Mouse (Mus musculus): ENCODE measurements at regions not wholly inside any gene's neighbourhood (a gene's known extent, or its start where the extent isn't known, plus 50 kb on each side); places are given as distances from the start of the nearest gene placed in this dataset.

DNA sequence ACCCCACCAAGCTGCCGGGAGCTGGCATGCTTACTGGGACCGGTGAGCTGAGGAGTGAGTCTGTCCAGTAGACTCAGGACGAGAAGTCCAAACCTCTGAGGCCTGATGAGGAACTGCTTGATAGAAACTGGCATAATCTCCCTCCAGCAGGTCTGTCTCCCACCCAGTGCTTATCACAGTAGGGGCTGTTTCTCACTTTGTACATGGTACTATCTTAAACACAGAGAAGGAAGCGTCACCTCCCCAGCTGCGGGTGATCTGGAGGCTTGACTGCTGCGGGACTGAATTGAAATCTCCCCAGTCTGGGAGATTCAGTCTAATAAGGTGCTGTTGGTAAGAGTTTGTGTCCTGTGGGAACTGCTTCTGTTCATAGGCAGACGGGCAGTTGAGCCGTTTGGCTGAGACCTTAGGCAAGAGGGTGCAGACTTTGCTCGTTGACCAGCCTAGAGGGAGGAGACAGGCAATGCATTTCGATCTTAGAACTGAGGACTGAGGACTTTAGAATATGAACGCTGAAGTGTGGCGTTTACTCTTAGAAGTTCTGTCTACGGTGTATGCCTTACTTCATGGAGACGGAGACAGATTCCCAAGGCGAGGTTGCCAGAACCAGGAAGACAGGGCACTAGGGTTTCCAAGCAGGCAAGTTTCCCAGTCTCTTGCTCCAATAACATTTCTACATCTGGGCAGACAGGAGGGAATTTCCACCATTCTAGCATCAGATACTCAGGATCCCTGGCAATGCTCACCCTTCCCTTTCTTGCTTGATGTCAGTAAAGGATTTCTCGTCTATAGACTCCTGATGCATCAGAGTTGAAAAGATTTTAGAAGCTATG is 69.5 kb upstream of the Picalm start:
- H3K9ac ChIP-seq = no peak overlapping the region
- no peak overlapping the region for H3K4me3 ChIP-seq (replicated peaks)
- peak; percentile 86 for ATAC-seq (ENCODE audit: insufficient read depth, low FRiP score, low read depth)
- no peak overlapping the region for H3K4me2 ChIP-seq
- H3K4me1 ChIP-seq = peaks cover 12% of the 10 kb centered on the region
- H3K36me3 ChIP-seq = no peaks in the 10 kb centered on the region
- H3K27ac ChIP-seq = peak overlapping the region; percentile 52
- 71% methylated on average over 16 of the region's 16 CpGs for WGBS
- H3K27me3 ChIP-seq (replicated peaks) = no peaks in the 10 kb centered on the region
- no peaks in the 10 kb centered on the region for H3K9me3 ChIP-seq

DNA sequence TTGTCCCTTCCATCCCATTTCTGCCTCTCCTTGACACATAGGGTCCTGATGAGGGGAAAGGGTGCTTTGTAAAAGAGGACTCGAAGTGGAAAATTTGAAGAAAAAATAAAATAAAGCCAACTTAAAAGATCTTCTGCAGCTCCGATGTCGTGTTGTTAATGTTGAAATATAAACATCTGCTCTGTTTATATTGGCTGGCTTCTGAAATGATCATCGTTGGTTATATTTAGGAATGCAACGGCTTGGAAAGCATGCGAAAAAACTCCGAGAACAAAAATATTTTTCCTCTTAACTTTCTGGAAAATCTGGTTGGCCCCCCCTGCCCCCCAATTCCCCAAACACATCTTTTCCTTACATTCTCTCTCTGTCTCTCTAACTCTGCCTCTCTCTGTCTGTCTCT is 68.3 kb upstream of the Picalm start:
- Histone ChIP-seq H3K27ac (peak overlapping the region; percentile 52), H3K4me2 (no peak overlapping the region), H3K4me3 (replicated peaks) (no peak overlapping the region), H3K27me3 (replicated peaks) (no peaks in the 10 kb centered on the region), H3K9me3 (no peaks in the 10 kb centered on the region), H3K9ac (no peak overlapping the region), H3K4me1 (peaks cover 12% of the 10 kb centered on the region), H3K36me3 (no peaks in the 10 kb centered on the region)
- no peak for ATAC-seq (ENCODE audit: insufficient read depth, low FRiP score, low read depth)
- 41% methylated on average over 7 of the region's 7 CpGs for WGBS

DNA sequence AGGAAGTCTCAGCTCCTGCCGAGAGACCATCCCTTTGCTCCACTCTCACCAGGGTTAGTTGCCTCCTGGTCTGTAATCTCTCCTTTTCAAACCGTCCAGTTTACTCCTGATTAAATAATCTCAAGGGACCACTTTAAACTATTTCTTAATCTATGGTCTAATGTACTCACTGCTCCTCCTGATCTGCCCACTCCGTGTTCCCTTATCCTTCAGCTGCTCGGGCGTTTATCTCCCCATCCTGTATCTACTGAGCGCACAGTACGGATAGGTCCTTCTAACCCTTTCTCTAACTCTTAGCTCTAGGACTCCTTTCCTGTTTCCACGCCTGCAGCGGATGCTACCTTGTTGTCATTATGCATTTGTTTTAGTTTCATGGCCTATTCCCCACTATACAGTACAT is 67.1 kb upstream of the Picalm start:
- Histone ChIP-seq H3K4me2 (no peak overlapping the region), H3K9me3 (no peaks in the 10 kb centered on the region), H3K4me3 (replicated peaks) (no peak overlapping the region), H3K4me1 (peaks cover 12% of the 10 kb centered on the region), H3K27me3 (replicated peaks) (no peaks in the 10 kb centered on the region), H3K27ac (no peak overlapping the region), H3K9ac (no peak overlapping the region), H3K36me3 (no peaks in the 10 kb centered on the region)
- peak; percentile 89 for ATAC-seq (ENCODE audit: insufficient read depth, low FRiP score, low read depth)
- 70% methylated on average over 9 of the region's 9 CpGs for WGBS

DNA sequence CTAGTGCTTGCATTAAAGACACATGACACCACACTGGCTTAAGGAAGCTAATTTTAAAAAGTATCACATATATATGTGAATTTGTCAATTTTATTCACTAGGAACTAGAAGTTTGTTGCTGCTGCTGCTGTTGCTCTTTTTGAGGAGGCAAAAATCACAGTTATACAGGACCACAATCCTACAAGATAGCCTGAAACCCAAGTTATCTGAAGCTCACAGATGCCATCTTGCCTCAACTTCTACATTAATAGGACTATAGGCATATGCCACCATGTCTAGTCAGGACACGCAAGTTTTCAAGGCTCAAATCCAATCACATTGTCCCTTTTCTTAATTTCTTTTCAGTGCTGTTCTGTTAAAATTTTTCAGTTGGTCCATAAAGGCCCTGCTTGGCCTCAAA is 65.8 kb upstream of the Picalm start:
- Histone ChIP-seq H3K9me3 (no peaks in the 10 kb centered on the region), H3K4me1 (peaks cover 10% of the 10 kb centered on the region), H3K36me3 (no peaks in the 10 kb centered on the region), H3K27ac (no peak overlapping the region), H3K9ac (no peak overlapping the region), H3K27me3 (replicated peaks) (no peaks in the 10 kb centered on the region), H3K4me3 (replicated peaks) (no peak overlapping the region), H3K4me2 (no peak overlapping the region)
- WGBS = 91% methylated on average over 1 of the region's 1 CpGs
- ATAC-seq (ENCODE audit: insufficient read depth, low FRiP score, low read depth) = no peak

DNA sequence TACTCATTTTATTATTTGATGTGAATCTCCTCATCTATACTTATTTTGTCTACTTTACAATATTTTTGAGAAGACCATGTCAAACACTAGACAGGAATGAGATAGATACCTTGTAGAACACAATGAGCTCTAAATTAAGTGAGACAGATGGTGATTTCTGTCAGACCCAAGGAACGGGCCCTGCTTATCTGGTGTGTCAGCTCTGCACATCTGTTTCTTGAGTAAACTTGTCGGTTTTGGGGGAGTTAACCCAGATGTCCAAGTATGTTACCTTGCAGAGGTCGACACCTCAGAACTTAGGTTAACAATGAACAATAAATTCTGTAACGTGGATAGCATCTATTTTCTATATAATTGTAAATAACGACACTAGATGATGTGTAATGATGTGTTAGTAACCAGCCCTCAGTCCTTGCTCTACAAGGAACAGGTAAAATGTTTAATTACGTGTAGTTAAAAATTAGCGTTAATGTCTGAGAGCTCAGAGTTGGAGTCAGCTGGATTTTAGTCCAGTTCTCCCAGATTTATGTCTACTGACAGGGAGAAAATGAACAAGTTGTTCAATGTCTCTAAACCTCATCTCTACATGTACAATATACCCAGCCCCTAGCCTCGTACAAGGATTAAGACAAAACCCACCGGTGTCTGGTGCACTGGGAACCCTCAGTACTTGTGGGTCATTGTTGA is 64.6 kb upstream of the Picalm start:
- 66% methylated on average over 9 of the region's 9 CpGs for WGBS
- no peak overlapping the region for H3K9ac ChIP-seq
- H3K36me3 ChIP-seq = no peaks in the 10 kb centered on the region
- H3K4me3 ChIP-seq (replicated peaks) = no peak overlapping the region
- H3K9me3 ChIP-seq = no peaks in the 10 kb centered on the region
- ATAC-seq (ENCODE audit: insufficient read depth, low FRiP score, low read depth) = no peak
- no peak overlapping the region for H3K4me2 ChIP-seq
- H3K4me1 ChIP-seq = peaks cover under 1% of the 10 kb centered on the region; the same call in 1 of the 2 replicates
- no peaks in the 10 kb centered on the region for H3K27me3 ChIP-seq (replicated peaks)
- H3K27ac ChIP-seq = no peak overlapping the region

DNA sequence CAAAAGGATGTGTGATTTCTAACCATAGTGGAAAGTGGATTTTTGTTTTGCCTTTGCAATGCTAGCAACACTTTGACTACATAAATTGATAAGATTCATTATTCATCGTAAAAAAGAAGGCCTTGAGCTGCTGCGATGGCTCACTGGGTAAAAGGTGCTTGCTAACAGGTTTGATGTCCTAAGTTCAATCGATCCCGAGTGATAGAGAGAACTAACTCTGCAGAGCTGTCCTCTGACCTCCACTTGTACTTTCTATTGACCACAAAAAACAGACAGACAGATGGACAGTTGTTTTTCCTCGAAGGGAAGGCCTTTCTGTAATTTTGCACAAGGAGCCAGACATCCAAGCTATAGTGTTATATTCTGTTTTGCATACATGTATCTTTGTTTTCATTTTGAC is 63.7 kb upstream of the Picalm start:
- no peak overlapping the region for H3K27ac ChIP-seq
- H3K9me3 ChIP-seq = no peaks in the 10 kb centered on the region
- no peak overlapping the region for H3K4me2 ChIP-seq
- 82% methylated on average over 5 of the region's 5 CpGs for WGBS
- no peaks in the 10 kb centered on the region for H3K36me3 ChIP-seq
- no peaks in the 10 kb centered on the region; the same call in 1 of the 2 replicates for H3K4me1 ChIP-seq
- H3K9ac ChIP-seq = no peak overlapping the region
- no peaks in the 10 kb centered on the region for H3K27me3 ChIP-seq (replicated peaks)
- no peak for ATAC-seq (ENCODE audit: insufficient read depth, low FRiP score, low read depth)
- no peak overlapping the region for H3K4me3 ChIP-seq (replicated peaks)

DNA sequence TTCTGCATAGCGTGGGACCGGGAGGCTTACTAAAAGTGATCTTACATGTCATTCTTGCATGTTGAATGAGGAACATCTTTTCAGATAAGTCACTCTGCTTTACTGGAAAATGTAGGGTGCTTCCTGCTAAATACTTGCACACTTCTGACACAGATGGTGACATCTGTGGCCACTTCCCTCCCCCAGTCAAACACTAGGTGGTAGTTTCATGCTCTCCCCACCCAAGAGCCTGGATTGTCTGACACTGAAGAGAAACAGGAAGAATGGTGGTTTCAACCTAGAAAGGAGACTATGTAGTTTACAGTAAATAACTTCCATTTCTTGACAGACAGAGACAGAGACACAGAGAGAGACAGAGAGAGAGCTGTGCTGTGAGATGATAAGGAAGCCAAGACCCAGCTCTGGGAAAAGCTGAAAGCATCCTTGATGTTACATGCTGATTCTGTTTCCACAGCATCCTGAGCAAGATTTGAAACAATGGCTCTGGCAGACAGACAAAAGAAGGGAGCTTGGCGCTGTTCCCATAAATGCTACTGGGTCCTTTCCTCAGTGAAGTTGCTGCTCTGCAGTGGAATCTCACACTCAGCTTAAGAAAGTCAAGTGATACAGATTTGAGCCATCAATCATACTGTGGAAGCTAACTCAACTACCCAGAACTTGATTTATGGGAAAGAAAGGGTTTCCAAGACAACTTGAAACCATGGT is 61.9 kb upstream of the Picalm start:
- no peak overlapping the region for H3K4me3 ChIP-seq (replicated peaks)
- H3K27me3 ChIP-seq (replicated peaks) = no peaks in the 10 kb centered on the region
- H3K9me3 ChIP-seq = no peaks in the 10 kb centered on the region
- no peaks in the 10 kb centered on the region for H3K36me3 ChIP-seq
- 81% methylated on average over 3 of the region's 3 CpGs for WGBS
- no peak for ATAC-seq (ENCODE audit: insufficient read depth, low FRiP score, low read depth)
- no peaks in the 10 kb centered on the region; the same call in 1 of the 2 replicates for H3K4me1 ChIP-seq
- H3K9ac ChIP-seq = no peak overlapping the region
- no peak overlapping the region for H3K27ac ChIP-seq
- H3K4me2 ChIP-seq = no peak overlapping the region

DNA sequence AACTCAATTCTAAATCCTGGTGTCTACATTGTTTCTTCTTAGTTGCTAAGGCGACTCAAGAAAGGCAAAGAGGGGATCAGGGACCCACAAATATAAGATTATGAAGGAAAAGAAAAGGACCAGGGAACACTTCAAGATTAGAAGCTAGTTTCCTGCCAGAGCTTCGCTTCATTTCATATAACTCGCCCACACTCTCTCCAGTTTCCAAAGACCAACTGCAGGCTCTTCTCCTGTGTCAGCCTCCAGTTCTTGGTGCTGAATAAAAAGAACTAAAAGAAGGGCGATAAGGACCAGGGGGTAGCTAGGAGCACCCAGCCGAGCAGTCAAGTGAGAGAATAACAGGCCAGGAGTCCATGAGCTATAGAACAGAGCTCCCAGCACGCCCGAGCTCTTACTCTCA is 59.7 kb upstream of the Picalm start:
- no peaks in the 10 kb centered on the region for H3K27me3 ChIP-seq (replicated peaks)
- no peak for ATAC-seq (ENCODE audit: insufficient read depth, low FRiP score, low read depth)
- no peak overlapping the region for H3K4me3 ChIP-seq (replicated peaks)
- no peaks in the 10 kb centered on the region for H3K9me3 ChIP-seq
- no peak overlapping the region for H3K27ac ChIP-seq
- WGBS = 81% methylated on average over 7 of the region's 7 CpGs
- H3K36me3 ChIP-seq = no peaks in the 10 kb centered on the region
- no peak overlapping the region for H3K9ac ChIP-seq
- H3K4me2 ChIP-seq = no peak overlapping the region
- no peaks in the 10 kb centered on the region for H3K4me1 ChIP-seq

DNA sequence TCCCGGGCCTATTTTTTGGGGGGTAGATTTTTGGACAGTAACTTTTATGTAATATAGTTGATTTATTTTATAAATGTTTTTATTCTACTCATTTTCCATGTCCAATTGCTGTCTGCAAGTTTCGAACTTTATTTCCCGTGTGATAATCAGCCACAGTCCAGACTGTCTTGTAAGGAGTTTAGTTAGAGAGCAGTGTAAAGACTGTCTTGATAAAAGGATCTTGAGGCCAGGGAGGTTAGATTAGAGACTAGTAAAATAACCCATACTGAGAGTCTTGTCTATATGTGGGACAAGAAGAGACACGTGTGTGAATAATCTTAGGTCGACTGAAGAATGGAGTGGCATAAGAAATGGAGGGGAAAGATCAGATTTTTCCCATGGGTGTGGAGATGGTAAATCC is 56.1 kb upstream of the Picalm start:
- Histone ChIP-seq H3K9me3 (no peaks in the 10 kb centered on the region), H3K36me3 (no peaks in the 10 kb centered on the region), H3K9ac (no peak overlapping the region), H3K4me1 (no peaks in the 10 kb centered on the region), H3K27ac (no peak overlapping the region), H3K27me3 (replicated peaks) (no peaks in the 10 kb centered on the region), H3K4me2 (no peak overlapping the region), H3K4me3 (replicated peaks) (no peak overlapping the region)
- WGBS = 69% methylated on average over 5 of the region's 5 CpGs
- no peak for ATAC-seq (ENCODE audit: insufficient read depth, low FRiP score, low read depth)

DNA sequence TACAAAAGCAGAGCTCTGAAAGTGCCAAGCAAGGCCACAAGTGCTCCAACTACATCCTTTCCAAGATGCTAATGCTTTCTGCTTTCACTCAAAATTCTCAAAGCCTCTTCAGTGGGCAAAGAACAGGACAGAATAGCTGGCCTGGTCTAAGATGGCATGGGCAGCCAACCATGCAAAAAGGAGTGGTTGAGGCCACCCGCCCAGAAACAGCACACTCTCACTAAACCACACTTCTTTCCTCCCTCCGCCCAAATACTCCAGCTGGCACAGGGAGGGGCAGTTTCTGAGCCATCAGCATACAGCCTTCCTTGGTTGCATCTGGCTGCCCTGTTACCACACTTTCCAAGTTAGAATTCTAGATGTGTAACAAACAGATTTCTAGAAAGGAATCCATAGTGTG is 55.4 kb upstream of the Picalm start:
- H3K36me3 ChIP-seq = no peaks in the 10 kb centered on the region
- H3K9ac ChIP-seq = no peak overlapping the region
- H3K27me3 ChIP-seq (replicated peaks) = no peaks in the 10 kb centered on the region
- no peak overlapping the region for H3K27ac ChIP-seq
- H3K4me1 ChIP-seq = no peaks in the 10 kb centered on the region
- peak; percentile 51; the same call in 1 of the 2 replicates for ATAC-seq (ENCODE audit: insufficient read depth, low FRiP score, low read depth)
- 81% methylated on average over 2 of the region's 2 CpGs for WGBS
- no peak overlapping the region for H3K4me3 ChIP-seq (replicated peaks)
- H3K9me3 ChIP-seq = no peaks in the 10 kb centered on the region
- H3K4me2 ChIP-seq = no peak overlapping the region

DNA sequence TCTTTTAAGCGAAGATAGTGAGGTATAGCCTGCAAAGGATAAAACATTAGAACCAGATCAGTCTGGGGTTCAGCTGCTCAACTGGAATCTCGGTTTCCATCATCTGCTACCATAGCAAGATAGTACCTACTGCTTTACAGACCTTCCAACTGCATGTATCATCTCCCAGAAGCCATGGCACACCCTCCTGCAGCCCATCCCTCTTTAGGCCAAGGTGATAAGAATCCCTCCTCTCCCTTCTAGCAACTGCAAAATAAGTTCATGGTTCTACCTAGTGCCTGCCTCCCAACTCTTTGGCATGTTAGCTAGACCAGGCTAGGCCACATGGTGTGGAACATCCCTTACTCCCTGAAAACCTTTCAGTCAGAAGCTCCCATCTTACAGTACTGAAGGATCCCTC is 52.4 kb upstream of the Picalm start:
- Histone ChIP-seq H3K27me3 (replicated peaks) (no peaks in the 10 kb centered on the region), H3K4me2 (no peak overlapping the region), H3K4me3 (replicated peaks) (no peak overlapping the region), H3K9ac (no peak overlapping the region), H3K4me1 (no peaks in the 10 kb centered on the region), H3K9me3 (no peaks in the 10 kb centered on the region), H3K27ac (no peak overlapping the region), H3K36me3 (no peaks in the 10 kb centered on the region)
- peak; percentile 51; the same call in 1 of the 2 replicates for ATAC-seq (ENCODE audit: insufficient read depth, low FRiP score, low read depth)
- WGBS = 82% methylated on average over 2 of the region's 2 CpGs

All from stomach, embryonic 15.5 days (tissue).